Mouse (Mus musculus): ENCODE measurements at regions not wholly inside any gene's neighbourhood (a gene's known extent, or its start where the extent isn't known, plus 50 kb on each side); places are given as distances from the start of the nearest gene placed in this dataset.

DNA sequence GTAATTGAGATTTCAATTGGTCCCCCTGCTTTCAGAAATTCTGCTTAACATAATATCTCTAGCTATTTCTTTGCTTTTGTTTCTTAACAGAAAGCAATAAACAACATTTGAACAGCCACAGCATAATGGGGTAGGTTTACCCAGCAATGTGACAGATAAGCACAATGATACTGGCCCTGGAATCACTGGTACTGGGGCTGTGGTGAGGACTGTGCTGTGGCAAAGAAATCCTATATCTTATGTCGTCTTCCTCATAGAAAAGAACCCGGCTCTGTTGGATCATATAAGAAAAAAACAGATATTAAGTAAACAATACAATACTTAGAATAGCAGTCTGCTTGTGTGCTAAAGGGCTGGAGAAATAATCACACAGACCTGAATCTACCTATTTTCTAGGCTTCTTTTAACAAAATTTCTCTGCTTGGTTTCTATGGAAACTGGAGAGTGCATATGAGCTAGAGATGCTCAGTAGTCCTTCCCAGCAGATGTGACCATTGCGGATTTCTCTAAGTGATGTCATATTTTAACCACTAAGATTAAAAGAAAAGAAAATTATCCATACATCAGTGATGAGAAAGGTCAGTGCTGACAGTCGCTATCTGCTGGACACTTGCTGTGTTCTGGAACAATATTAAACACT is 119.8 kb upstream of the Gnao1 start:
- DNase-seq (ENCODE audit: inconsistent age in 2 of 2, low spot score in 1 of 2), result no peak

DNA sequence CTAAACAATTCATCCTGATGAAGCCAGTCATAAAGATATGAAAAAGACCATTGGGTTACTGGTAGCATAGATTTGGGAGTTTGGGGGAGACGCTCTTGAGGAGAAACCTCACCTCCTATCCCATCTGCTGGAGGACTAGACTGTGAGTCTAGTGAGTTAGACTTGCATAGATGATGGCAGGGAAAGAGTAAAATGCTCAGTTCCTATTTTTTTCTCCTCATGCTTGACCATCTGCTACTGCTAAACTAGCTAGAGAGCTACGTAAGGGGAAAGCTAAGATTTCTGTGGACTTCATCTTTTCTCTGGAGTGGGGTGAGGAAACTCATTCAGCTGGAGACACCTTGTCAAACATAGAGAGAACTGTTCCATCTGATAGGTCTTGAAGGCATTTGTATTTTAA is 118.4 kb upstream of the Gnao1 start:
- DNase-seq (ENCODE audit: inconsistent age in 2 of 2, low spot score in 1 of 2), result no peak

GRCm38 (mm10) chr8:93691826-93692225 is 117.9 kb upstream of the Gnao1 start:
- no peak for DNase-seq (ENCODE audit: inconsistent age in 2 of 2, low spot score in 1 of 2)

DNA sequence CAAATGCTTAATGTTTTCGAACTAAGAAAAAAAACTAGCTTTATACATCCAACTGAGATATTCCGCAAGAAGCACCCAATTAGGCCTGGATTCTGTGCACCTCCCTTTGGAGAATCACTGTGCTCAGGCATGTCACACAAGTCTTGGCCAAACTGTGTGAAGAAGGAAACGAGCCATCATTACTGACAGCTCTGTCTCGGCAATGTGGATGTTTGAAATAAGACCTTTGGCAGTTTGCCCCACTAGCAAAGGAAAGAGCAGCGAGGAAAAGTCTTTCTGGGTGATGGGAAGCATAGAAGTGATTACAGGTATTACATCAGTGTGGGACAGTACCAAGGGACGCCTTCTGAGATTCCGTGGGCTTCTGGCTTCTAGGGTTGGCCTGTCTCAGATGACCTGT is 112.6 kb upstream of the Gnao1 start:
- no peak for DNase-seq (ENCODE audit: inconsistent age in 2 of 2, low spot score in 1 of 2)

- DNase-seq (ENCODE audit: inconsistent age in 2 of 2, low spot score in 1 of 2), result no peak
Measured at GRCm38 (mm10) chr8:93698508-93698907, 111.3 kb upstream of the Gnao1 start.

- DNase-seq (ENCODE audit: inconsistent age in 2 of 2, low spot score in 1 of 2), result no peak
Measured at GRCm38 (mm10) chr8:93701391-93701790, 108.4 kb upstream of the Gnao1 start.

DNA sequence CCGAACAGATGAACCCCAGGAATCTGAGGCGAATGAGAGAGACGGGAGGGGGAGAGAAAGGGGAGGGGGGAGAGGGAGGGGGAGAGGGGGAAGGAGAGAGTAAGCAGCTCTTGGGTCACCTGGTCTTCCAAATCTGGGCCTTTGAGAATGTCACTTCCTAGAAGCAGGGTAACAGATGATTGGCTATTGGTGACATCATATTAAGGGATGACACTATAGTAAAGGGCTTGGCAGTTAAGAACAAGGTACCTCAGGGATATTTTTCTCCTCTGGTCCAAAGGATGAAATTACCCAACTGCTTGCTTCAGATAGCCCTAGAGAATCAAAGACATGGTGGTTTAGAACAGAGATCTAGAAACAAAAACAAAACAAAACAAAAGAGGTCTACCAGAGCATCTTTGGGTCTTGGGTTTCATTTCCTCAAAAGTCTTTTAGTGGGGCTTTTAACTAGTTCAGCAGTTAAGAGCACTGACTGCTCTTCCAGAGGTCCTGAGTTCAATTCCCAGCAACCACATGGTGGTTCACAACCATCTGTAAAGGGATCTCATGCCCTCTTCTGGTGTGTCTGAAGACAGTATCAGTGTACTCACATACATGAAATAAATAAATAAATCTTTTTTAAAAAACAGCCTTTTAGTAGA is 97.6 kb upstream of the Gnao1 start:
- DNase-seq (ENCODE audit: inconsistent age in 2 of 2, low spot score in 1 of 2), result no peak

DNA sequence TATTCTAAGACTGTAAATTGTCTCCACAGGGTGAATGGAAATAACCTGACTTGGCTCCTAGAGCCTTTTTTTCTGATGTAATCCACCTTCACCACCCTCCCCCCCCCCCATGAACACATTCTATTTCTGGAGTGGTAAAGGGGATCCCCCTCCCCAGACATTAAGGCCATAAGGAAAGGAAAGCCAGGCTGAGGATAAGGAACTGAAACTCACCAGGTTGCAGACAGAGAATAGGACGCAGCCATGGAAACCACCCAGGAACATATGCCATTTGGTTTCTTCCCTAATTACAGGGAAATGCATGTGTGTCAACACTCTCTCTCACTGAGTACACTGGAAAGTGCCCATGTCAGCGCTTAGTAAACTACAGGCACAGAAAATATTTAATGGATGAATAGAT is 96.5 kb upstream of the Gnao1 start:
- no peak for DNase-seq (ENCODE audit: inconsistent age in 2 of 2, low spot score in 1 of 2)

GRCm38 (mm10) chr8:93724896-93725489 is 84.8 kb upstream of the Gnao1 start:
- DNase-seq (ENCODE audit: inconsistent age in 2 of 2, low spot score in 1 of 2), result peak in 1 of 2 experiments; percentile 41

DNA sequence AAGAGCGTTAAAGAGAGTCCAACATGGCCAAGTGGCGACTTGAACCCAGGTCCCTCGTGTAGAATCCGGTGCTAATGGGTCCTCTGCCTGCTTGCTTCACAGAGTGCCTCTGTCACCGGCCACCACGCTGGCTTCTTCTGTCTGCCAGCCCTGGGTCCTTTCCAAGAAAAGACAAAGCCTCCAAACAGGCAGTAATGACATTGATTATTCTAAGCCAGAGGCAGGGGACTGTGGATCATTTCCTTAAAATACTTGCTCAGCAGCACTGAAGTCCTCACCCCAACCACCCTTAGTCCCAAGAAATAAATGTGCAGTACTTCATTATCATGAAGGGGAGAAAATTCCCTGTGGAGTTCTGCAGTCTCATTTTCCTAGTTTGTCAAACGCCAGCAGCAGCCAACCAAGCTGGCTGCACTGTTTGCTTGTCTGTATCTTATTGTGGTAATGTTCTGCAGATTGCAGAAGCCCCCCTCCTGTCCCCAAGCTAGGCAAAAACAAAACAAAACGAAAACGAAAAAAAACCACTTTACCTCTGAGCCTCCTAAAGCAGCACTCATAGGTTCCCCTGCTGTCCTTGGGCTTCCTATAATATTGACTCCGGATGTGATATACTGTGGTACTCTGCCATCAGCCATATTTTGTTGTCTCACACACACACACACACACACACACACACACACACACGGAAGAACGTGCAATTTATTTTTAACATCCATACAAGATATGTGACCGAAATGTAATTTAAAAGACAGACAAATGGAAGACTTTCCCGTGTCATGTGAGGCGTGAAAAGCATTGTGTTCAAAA is 80.4 kb upstream of the Gnao1 start:
- no peak for DNase-seq (ENCODE audit: inconsistent age in 2 of 2, low spot score in 1 of 2)

DNA sequence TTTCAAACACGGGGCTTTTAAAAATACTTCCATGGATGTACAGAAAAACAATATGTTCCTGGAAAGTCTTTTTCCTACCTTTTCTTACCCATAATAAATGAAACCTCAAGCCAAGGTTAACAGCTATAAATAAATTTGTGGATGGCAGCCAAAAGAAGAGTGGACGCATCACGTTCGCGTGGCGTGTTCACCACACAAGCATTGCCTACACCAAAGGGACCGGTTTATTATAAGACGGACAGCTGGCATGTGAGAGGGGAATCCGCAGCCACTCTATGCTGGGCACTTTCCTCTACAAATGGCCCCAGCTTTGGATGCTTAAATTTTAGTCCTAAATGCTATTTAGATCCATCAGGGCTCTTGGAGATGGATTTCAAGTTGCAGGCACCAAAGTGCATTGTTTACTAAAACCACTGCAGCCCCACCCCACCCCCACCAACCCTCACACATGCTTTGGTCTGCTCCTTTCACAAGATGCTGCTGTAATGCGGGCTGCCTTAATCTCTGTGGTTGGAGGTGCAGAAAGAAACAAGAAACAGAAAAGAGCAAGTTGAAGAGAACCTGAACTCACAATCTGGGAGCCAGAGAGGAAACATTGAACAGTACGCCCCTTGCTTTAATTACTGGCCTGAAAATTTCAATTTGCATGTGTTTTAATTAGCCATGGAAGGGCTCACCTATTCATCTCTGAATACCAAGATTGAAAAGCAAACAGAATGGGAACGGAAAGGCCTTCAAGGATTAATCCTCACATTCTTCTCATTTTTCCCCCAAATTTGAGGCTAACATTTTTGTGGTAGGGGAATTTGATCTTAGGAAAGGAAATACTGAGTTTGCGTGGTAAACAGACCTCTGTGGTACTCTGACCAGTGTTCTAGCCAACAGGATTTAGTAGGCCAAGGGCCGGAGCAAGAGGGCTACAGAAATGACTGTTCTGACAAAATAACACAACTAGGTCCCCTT is 78.7 kb upstream of the Gnao1 start:
- DNase-seq (ENCODE audit: inconsistent age in 2 of 2, low spot score in 1 of 2), result no peak

DNA sequence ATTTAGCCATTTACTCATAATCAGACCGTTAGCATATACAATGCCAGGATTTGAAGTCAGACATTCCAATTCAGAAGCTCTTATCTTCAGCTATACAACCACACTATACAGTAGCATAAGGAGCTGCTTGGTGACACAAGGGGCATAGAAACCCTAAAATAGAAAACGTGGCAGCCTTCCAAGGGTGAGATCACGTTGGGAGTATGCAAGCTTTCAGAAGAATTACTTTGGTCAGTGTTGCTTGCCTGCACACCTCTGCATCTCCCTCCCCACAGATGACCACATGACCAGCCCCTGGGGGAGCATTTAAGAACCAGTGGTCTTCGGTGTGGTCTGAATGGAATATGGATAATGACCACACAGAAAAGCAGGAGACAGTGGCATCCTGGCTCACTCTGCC is 74.9 kb upstream of the Gnao1 start:
- no peak for DNase-seq (ENCODE audit: inconsistent age in 2 of 2, low spot score in 1 of 2)

- DNase-seq (ENCODE audit: inconsistent age in 2 of 2, low spot score in 1 of 2), result no peak
Measured at GRCm38 (mm10) chr8:93740281-93740680, 69.5 kb upstream of the Gnao1 start.

- no peak for DNase-seq (ENCODE audit: inconsistent age in 2 of 2, low spot score in 1 of 2)
Measured at GRCm38 (mm10) chr8:93748720-93749119, 61.0 kb upstream of the Gnao1 start.

DNA sequence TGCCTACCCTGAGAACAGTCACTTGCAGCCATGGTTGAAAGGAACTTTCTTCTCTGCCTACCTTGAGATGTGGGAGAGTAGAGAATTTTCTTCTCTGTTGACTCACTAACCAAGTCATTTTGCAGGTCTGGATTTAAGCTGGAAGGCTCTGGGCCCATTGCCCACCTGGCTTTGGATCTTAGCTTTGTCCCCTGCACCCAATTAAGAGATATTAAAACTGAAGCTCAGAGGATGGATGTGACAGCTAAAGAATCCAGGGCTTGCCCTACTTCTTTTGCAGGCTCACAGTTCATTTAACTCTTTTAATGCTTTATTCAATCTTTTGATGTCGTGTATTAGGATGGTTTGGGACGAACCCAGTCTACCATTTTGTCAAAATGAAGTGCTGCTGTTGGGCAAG is 58.8 kb upstream of the Gnao1 start:
- no peak for DNase-seq (ENCODE audit: inconsistent age in 2 of 2, low spot score in 1 of 2)

- DNase-seq (ENCODE audit: inconsistent age in 2 of 2, low spot score in 1 of 2), result no peak
Measured at GRCm38 (mm10) chr8:93755981-93756380, 53.8 kb upstream of the Gnao1 start.

All from adrenal gland, adult (tissue).